Mouse (Mus musculus): ENCODE data around the gene Aak1. TPM values are rescaled to one million over a fixed set of nuclear protein-coding genes. Genes with fewer than 3 reads are reported as not detected.
"Not testable (repeated sequence)": the region's sequence is repeated elsewhere in the genome, so short reads cannot be mapped to it uniquely, and the experiment has no call there.

Gene Aak1
- polyA plus RNA-seq, 1 experiment from 2014 or later = 13.3 TPM

GRCm38 (mm10) chr6:86874711-86875375 is 25.5 kb downstream of the Aak1 start:
- peaks cover 16% of the 10 kb centered on the region; the same call in 1 of the 2 replicates for H3K36me3 ChIP-seq (replicated peaks)

GRCm38 (mm10) chr6:86876451-86876850 is 27.1 kb downstream of the Aak1 start:
- Histone ChIP-seq H3K4me3 (no peak overlapping the region), H3K9me3 (no peaks in the 10 kb centered on the region), H3K27me3 (replicated peaks; ENCODE audit: low read depth, poor library complexity, severe bottlenecking) (no peaks in the 10 kb centered on the region), H3K36me3 (replicated peaks) (peaks cover 10% of the 10 kb centered on the region; the same call in 1 of the 2 replicates), H3K4me1 (peaks cover 7% of the 10 kb centered on the region), H3K27ac (replicated peaks) (no peak overlapping the region)
- no peak for DNase-seq (ENCODE audit: low spot score)
- WGBS = 38% methylated on average over 1 of the region's 1 CpGs

More at GRCm38 (mm10) chr6:86874711-86875375, 25.5 kb downstream of the Aak1 start:
- Histone ChIP-seq H3K4me1 (peaks cover 7% of the 10 kb centered on the region), H3K27me3 (replicated peaks; ENCODE audit: low read depth, poor library complexity, severe bottlenecking) (no peaks in the 10 kb centered on the region), H3K9me3 (no peaks in the 10 kb centered on the region), H3K27ac (replicated peaks) (no peak overlapping the region), H3K4me3 (no peak overlapping the region)
- WGBS = 84% methylated on average over 6 of the region's 6 CpGs
- no peak for DNase-seq (ENCODE audit: low spot score)

GRCm38 (mm10) chr6:86878656-86879055 is 29.3 kb downstream of the Aak1 start:
- not testable (repeated sequence) for H3K4me1 ChIP-seq; H3K27me3 ChIP-seq (replicated peaks; ENCODE audit: low read depth, poor library complexity, severe bottlenecking); H3K36me3 ChIP-seq (replicated peaks); H3K27ac ChIP-seq (replicated peaks); DNase-seq (ENCODE audit: low spot score); H3K4me3 ChIP-seq; H3K9me3 ChIP-seq
- 81% methylated on average over 3 of the region's 3 CpGs for WGBS

- 92% methylated on average over 4 of the region's 4 CpGs for WGBS
- peaks cover 7% of the 10 kb centered on the region for H3K4me1 ChIP-seq
These were observed 30.0 kb downstream of the Aak1 start for GRCm38 (mm10) chr6:86879314-86879713.

GRCm38 (mm10) chr6:86884230-86884629 is 34.9 kb downstream of the Aak1 start:
- Histone ChIP-seq H3K36me3 (replicated peaks) (peaks cover 5% of the 10 kb centered on the region; the same call in 1 of the 2 replicates), H3K9me3 (no peaks in the 10 kb centered on the region), H3K27me3 (replicated peaks; ENCODE audit: low read depth, poor library complexity, severe bottlenecking) (no peaks in the 10 kb centered on the region), H3K4me1 (peaks cover 5% of the 10 kb centered on the region; the same call in 1 of the 2 replicates), H3K4me3 (no peak overlapping the region), H3K27ac (replicated peaks) (no peak overlapping the region)
- no peak for DNase-seq (ENCODE audit: low spot score)
- whole genome bisulfite sequencing = 86% methylated on average over 2 of the region's 2 CpGs

More at GRCm38 (mm10) chr6:86879314-86879713, 30.0 kb downstream of the Aak1 start:
- no peaks in the 10 kb centered on the region for H3K9me3 ChIP-seq
- no peak overlapping the region for H3K4me3 ChIP-seq
- no peak for DNase-seq (ENCODE audit: low spot score)
- H3K27me3 ChIP-seq (replicated peaks; ENCODE audit: low read depth, poor library complexity, severe bottlenecking) = no peaks in the 10 kb centered on the region
- H3K36me3 ChIP-seq (replicated peaks) = no peaks in the 10 kb centered on the region; the same call in 1 of the 2 replicates
- no peak overlapping the region for H3K27ac ChIP-seq (replicated peaks)

GRCm38 (mm10) chr6:86884746-86885145 is 35.4 kb downstream of the Aak1 start:
- Histone ChIP-seq H3K4me1 (peaks cover 5% of the 10 kb centered on the region; the same call in 1 of the 2 replicates), H3K4me3 (no peak overlapping the region), H3K9me3 (no peaks in the 10 kb centered on the region), H3K27me3 (replicated peaks; ENCODE audit: low read depth, poor library complexity, severe bottlenecking) (no peaks in the 10 kb centered on the region), H3K36me3 (replicated peaks) (peaks cover 5% of the 10 kb centered on the region; the same call in 1 of the 2 replicates), H3K27ac (replicated peaks) (no peak overlapping the region)
- WGBS = 86% methylated on average over 6 of the region's 6 CpGs
- DNase-seq (ENCODE audit: low spot score) = no peak

GRCm38 (mm10) chr6:86885816-86886529 is 36.7 kb downstream of the Aak1 start:
- Histone ChIP-seq H3K4me1 (peaks cover 5% of the 10 kb centered on the region; the same call in 1 of the 2 replicates), H3K36me3 (replicated peaks) (peaks cover 14% of the 10 kb centered on the region), H3K4me3 (no peak overlapping the region), H3K27me3 (replicated peaks; ENCODE audit: low read depth, poor library complexity, severe bottlenecking) (no peaks in the 10 kb centered on the region), H3K27ac (replicated peaks) (no peak overlapping the region), H3K9me3 (no peaks in the 10 kb centered on the region)
- DNase-seq (ENCODE audit: low spot score) = no peak
- 83% methylated on average over 6 of the region's 6 CpGs for WGBS

- Histone ChIP-seq H3K9me3 (no peaks in the 10 kb centered on the region), H3K4me1 (peaks cover 5% of the 10 kb centered on the region; the same call in 1 of the 2 replicates), H3K36me3 (replicated peaks) (peaks cover 19% of the 10 kb centered on the region), H3K27me3 (replicated peaks; ENCODE audit: low read depth, poor library complexity, severe bottlenecking) (no peaks in the 10 kb centered on the region), H3K4me3 (no peak overlapping the region), H3K27ac (replicated peaks) (no peak overlapping the region)
- WGBS = 91% methylated on average over 4 of the region's 4 CpGs
- no peak for DNase-seq (ENCODE audit: low spot score)
These were observed 37.5 kb downstream of the Aak1 start for GRCm38 (mm10) chr6:86886803-86887202.

GRCm38 (mm10) chr6:86897520-86897919 is 48.2 kb downstream of the Aak1 start:
- H3K27me3 ChIP-seq (replicated peaks; ENCODE audit: low read depth, poor library complexity, severe bottlenecking) = no peaks in the 10 kb centered on the region
- no peak for DNase-seq (ENCODE audit: low spot score)
- H3K9me3 ChIP-seq = no peaks in the 10 kb centered on the region
- no peak overlapping the region for H3K27ac ChIP-seq (replicated peaks)
- peaks cover 4% of the 10 kb centered on the region for H3K36me3 ChIP-seq (replicated peaks)
- H3K4me3 ChIP-seq = no peak overlapping the region
- 89% methylated on average over 6 of the region's 6 CpGs for WGBS
- peaks cover 6% of the 10 kb centered on the region for H3K4me1 ChIP-seq

- no peak for DNase-seq (ENCODE audit: low spot score)
- peaks cover 6% of the 10 kb centered on the region for H3K4me1 ChIP-seq
- no peaks in the 10 kb centered on the region for H3K9me3 ChIP-seq
- 65% methylated on average over 3 of the region's 3 CpGs for WGBS
- H3K27me3 ChIP-seq (replicated peaks; ENCODE audit: low read depth, poor library complexity, severe bottlenecking) = no peaks in the 10 kb centered on the region
- no peak overlapping the region for H3K27ac ChIP-seq (replicated peaks)
- no peaks in the 10 kb centered on the region; the same call in 1 of the 2 replicates for H3K36me3 ChIP-seq (replicated peaks)
- no peak overlapping the region for H3K4me3 ChIP-seq
These were observed 49.7 kb downstream of the Aak1 start for GRCm38 (mm10) chr6:86899053-86899452.

- no peak for DNase-seq (ENCODE audit: low spot score)
- Histone ChIP-seq H3K4me3 (no peak overlapping the region), H3K27ac (replicated peaks) (no peak overlapping the region), H3K4me1 (peaks cover 6% of the 10 kb centered on the region), H3K9me3 (no peaks in the 10 kb centered on the region), H3K27me3 (replicated peaks; ENCODE audit: low read depth, poor library complexity, severe bottlenecking) (no peaks in the 10 kb centered on the region), H3K36me3 (replicated peaks) (no peaks in the 10 kb centered on the region)
- 77% methylated on average over 3 of the region's 3 CpGs for WGBS
These were observed 50.6 kb downstream of the Aak1 start for GRCm38 (mm10) chr6:86899965-86900364.

- H3K27ac ChIP-seq (replicated peaks) = no peak overlapping the region
- H3K9me3 ChIP-seq = no peaks in the 10 kb centered on the region
- H3K36me3 ChIP-seq (replicated peaks) = no peaks in the 10 kb centered on the region
- no peak overlapping the region for H3K4me3 ChIP-seq
- H3K4me1 ChIP-seq = peaks cover 6% of the 10 kb centered on the region
- no peaks in the 10 kb centered on the region for H3K27me3 ChIP-seq (replicated peaks; ENCODE audit: low read depth, poor library complexity, severe bottlenecking)
- 85% methylated on average over 3 of the region's 3 CpGs for WGBS
- no peak for DNase-seq (ENCODE audit: low spot score)
These were observed 51.2 kb downstream of the Aak1 start for GRCm38 (mm10) chr6:86900546-86900945.

- no peaks in the 10 kb centered on the region for H3K4me1 ChIP-seq
- WGBS = 77% methylated on average over 2 of the region's 2 CpGs
- H3K27me3 ChIP-seq (replicated peaks; ENCODE audit: low read depth, poor library complexity, severe bottlenecking) = no peaks in the 10 kb centered on the region
- DNase-seq (ENCODE audit: low spot score) = no peak
- no peak overlapping the region for H3K27ac ChIP-seq (replicated peaks)
- H3K36me3 ChIP-seq (replicated peaks) = no peaks in the 10 kb centered on the region
- H3K4me3 ChIP-seq = no peak overlapping the region
- no peaks in the 10 kb centered on the region for H3K9me3 ChIP-seq
These were observed 56.2 kb downstream of the Aak1 start for GRCm38 (mm10) chr6:86905500-86905899.
